Mouse (Mus musculus): ENCODE measurements around the gene Trim58. TPM values are rescaled to one million over a fixed set of nuclear protein-coding genes. Genes with fewer than 3 reads are reported as not detected.
A peak's percentile ranks its signal among the peaks of the same experiment; 100 is the strongest.

Trim58 gene
- total and polyA plus RNA-seq, 2 experiments from 2014 or later = 0.22 to 0.38 TPM

DNA sequence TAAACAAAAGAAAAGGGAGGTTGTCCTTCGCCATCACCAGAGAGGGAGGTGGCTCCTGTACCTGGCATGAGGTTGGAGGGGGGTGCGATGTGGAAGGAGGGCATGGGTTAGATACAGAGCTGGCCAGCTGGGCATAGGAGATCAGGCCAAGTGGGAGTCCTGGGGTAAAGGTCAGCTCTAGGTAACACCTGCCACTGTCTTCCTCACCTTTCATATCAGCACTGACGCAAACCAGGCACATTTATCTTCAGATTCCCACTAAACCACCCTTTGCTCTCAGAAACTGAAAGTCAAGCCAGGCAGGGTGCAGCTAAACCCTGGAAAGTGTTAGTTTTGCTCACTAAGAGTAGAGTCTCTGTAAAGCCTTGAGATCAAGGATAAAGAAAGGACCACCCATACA lies 21.9 kb upstream of the Trim58 start:
- H3K27ac ChIP-seq (ENCODE audit: low read depth, low read length) = no peak overlapping the region
- H3K36me3 ChIP-seq (ENCODE audit: insufficient read depth, low read length) = no peaks in the 10 kb centered on the region
- DNase-seq (ENCODE audit: low spot score) (no peak), ATAC-seq (ENCODE audit: low FRiP score) (no peak)
- no peaks in the 10 kb centered on the region for H3K9me3 ChIP-seq (ENCODE audit: low read length)
- H3K4me1 ChIP-seq (ENCODE audit: insufficient read depth, low read length) = no peaks in the 10 kb centered on the region; the same call in 1 of the 2 replicates
- no peak overlapping the region for H3K4me2 ChIP-seq (ENCODE audit: low read depth, low read length, poor library complexity, severe bottlenecking)
- no peak overlapping the region for H3K9ac ChIP-seq (replicated peaks; ENCODE audit: low read length, poor library complexity, severe bottlenecking)
- WGBS = 79% methylated on average over 3 of the region's 3 CpGs
- H3K27me3 ChIP-seq (ENCODE audit: insufficient read depth, low read length) = no peaks in the 10 kb centered on the region
- H3K4me3 ChIP-seq (ENCODE audit: low read depth, low read length) = no peak overlapping the region
- TF ChIP-seq CTCF (IDR thresholded peaks at IDR 0.05) = no peak

DNA sequence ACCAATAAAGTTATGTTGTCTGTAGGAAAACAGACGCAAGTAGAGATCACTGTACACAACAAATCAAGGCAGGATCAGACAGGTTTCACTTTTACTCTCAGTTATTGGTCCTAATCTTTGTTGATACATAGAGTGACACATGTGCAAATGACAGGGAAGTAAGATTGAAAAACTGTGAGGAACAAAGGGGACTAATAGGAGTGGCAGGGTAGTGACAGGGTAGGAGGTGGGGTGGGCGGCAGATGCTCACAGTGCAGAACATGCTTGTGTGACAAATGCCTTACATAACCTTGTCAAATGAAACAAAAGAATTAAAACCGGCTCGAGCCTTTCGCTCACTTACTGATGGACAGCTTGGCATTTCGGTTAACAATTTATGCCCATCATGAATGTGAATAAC lies 21.5 kb upstream of the Trim58 start:
- no peak for TF ChIP-seq CTCF (IDR thresholded peaks at IDR 0.05)
- Histone ChIP-seq H3K27ac (ENCODE audit: low read depth, low read length) (no peak overlapping the region), H3K27me3 (ENCODE audit: insufficient read depth, low read length) (no peaks in the 10 kb centered on the region; the same call in 1 of the 2 replicates), H3K9me3 (ENCODE audit: low read length) (no peaks in the 10 kb centered on the region), H3K4me3 (ENCODE audit: low read depth, low read length) (no peak overlapping the region), H3K4me1 (ENCODE audit: insufficient read depth, low read length) (no peaks in the 10 kb centered on the region; the same call in 1 of the 2 replicates), H3K9ac (replicated peaks; ENCODE audit: low read length, poor library complexity, severe bottlenecking) (no peak overlapping the region), H3K36me3 (ENCODE audit: insufficient read depth, low read length) (no peaks in the 10 kb centered on the region), H3K4me2 (ENCODE audit: low read depth, low read length, poor library complexity, severe bottlenecking) (no peak overlapping the region)
- no peak for DNase-seq (ENCODE audit: low spot score)
- no peak for ATAC-seq (ENCODE audit: low FRiP score)
- WGBS = 44% methylated on average over 6 of the region's 6 CpGs

DNA sequence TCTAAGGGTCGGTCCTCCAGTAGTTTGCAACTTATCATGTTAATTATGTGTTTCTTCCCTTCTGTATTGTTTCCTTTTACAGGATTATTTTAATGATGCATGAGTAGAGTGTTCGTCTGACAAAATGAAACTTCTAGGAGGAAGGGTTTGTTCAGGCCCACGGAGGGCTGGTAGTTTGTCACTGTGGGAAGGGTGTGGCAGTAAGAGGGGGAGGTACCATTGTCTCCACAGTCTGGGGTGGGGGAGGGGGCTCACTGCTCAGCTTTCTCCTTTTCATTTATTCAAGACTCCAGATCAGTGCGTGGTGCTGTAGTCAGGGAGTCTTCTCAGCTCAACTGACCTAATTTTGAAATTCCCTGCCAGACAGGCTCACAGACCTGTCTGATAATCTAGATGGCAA lies 14.1 kb upstream of the Trim58 start:
- Histone ChIP-seq H3K4me3 (ENCODE audit: low read depth, low read length) (no peak overlapping the region), H3K4me1 (ENCODE audit: insufficient read depth, low read length) (no peaks in the 10 kb centered on the region), H3K27me3 (ENCODE audit: insufficient read depth, low read length) (no peaks in the 10 kb centered on the region; the same call in 1 of the 2 replicates), H3K36me3 (ENCODE audit: insufficient read depth, low read length) (no peaks in the 10 kb centered on the region), H3K9me3 (ENCODE audit: low read length) (no peaks in the 10 kb centered on the region), H3K4me2 (ENCODE audit: low read depth, low read length, poor library complexity, severe bottlenecking) (no peak overlapping the region), H3K9ac (replicated peaks; ENCODE audit: low read length, poor library complexity, severe bottlenecking) (no peak overlapping the region), H3K27ac (ENCODE audit: low read depth, low read length) (no peak overlapping the region)
- TF ChIP-seq CTCF (IDR thresholded peaks at IDR 0.05) = no peak
- 53% methylated on average over 4 of the region's 4 CpGs for WGBS
- no peak for ATAC-seq (ENCODE audit: low FRiP score)
- DNase-seq (ENCODE audit: low spot score) = no peak

DNA sequence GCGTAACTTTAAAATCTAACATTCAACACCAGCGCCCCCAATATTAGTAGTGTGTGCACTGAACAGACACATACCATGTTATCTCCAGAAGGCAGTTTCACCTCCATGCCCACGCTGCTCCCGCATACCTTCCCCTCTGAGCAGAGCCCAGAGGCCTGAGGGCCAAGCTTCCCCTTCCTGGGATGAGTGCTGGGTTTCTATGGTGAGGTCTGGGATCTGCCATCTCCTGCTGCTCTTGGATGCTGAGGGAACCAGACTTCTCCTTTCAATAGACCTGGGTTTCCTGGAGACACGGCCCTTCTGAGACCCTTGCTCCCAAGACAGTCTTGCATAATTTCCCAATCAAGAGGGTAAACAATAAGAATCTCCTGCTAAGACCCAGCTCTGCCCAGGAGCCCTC lies 9.9 kb upstream of the Trim58 start, which contains the start of gene Olfr323:
Olfr323 (minus strand) TSS at position 101 of the 400 bp plus-strand sequence.
- TF ChIP-seq CTCF (IDR thresholded peaks at IDR 0.05) = no peak
- no peak within 1 kb of the TSS for H3K4me3 ChIP-seq (ENCODE audit: low read depth, low read length)
- no peaks in the 10 kb centered on the region for H3K36me3 ChIP-seq (ENCODE audit: insufficient read depth, low read length)
- H3K27ac ChIP-seq (ENCODE audit: low read depth, low read length) = no peak within 1 kb of the TSS
- no peaks in the 10 kb centered on the region for H3K27me3 ChIP-seq (ENCODE audit: insufficient read depth, low read length)
- H3K9me3 ChIP-seq (ENCODE audit: low read length) = no peaks in the 10 kb centered on the region
- H3K9ac ChIP-seq (replicated peaks; ENCODE audit: low read length, poor library complexity, severe bottlenecking) = no peak within 1 kb of the TSS
- no peaks in the 10 kb centered on the region for H3K4me1 ChIP-seq (ENCODE audit: insufficient read depth, low read length)
- H3K4me2 ChIP-seq (ENCODE audit: low read depth, low read length, poor library complexity, severe bottlenecking) = no peak within 1 kb of the TSS
- ATAC-seq (ENCODE audit: low FRiP score) = no peak
- DNase-seq (ENCODE audit: low spot score) = no peak
- 71% methylated on average over 5 of the region's 5 CpGs for WGBS

DNA sequence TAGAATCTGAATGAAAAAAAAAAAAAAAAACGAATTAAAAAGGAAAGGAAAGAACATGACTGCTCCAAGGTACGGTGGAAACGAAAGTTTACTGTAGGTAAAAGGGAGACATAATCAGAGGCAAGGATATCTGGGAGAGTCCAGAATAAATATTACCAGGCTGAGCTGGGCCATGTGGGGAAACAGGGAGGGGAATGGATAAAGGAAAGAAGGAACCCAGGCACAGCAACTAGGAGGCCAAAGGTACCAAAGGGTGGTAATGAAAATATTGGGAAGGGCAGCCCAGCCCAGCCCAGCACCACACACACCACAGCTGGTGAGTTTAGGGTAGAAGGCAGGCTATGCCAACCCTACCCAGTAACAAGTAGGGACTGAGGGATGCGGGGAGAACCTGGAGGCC lies 5.4 kb upstream of the Trim58 start:
- no peak overlapping the region for H3K4me3 ChIP-seq (ENCODE audit: low read depth, low read length)
- H3K9ac ChIP-seq (replicated peaks; ENCODE audit: low read length, poor library complexity, severe bottlenecking) = no peak overlapping the region
- no peak for TF ChIP-seq CTCF (IDR thresholded peaks at IDR 0.05)
- H3K4me2 ChIP-seq (ENCODE audit: low read depth, low read length, poor library complexity, severe bottlenecking) = no peak overlapping the region
- no peak overlapping the region for H3K27ac ChIP-seq (ENCODE audit: low read depth, low read length)
- WGBS = 62% methylated on average over 4 of the region's 4 CpGs
- ATAC-seq (ENCODE audit: low FRiP score) = no peak
- no peaks in the 10 kb centered on the region for H3K4me1 ChIP-seq (ENCODE audit: insufficient read depth, low read length)
- H3K9me3 ChIP-seq (ENCODE audit: low read length) = no peaks in the 10 kb centered on the region
- H3K27me3 ChIP-seq (ENCODE audit: insufficient read depth, low read length) = no peaks in the 10 kb centered on the region
- no peaks in the 10 kb centered on the region for H3K36me3 ChIP-seq (ENCODE audit: insufficient read depth, low read length)
- no peak for DNase-seq (ENCODE audit: low spot score)

DNA sequence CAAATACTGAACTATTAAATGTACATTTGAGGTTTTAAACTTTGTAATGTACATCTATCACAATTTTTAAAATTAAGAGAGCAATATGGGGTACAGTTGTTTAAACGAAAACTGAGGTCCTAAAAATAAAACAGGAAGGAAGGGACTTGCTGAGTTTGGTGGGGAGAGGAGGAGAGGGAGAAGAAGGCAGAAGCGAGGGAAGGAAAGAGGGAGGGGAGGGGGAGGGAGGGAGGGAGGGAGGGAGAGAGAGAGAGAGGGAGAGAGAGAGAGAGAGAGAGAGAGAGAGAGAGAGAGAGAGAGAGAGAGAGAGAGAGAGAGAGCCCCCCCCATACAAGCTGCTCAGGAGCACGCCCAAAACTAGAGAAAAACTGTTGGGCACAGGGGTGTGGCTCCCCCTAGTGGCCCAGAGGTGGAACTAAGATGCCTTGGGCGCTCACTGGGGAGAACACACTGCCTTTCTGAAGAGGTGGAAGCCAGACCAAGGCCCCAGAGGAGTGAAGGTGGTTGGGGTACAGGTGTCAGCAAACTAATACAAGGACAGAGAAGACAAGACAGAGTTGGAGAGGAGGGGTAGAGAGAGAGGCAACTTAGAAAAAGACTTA lies 3.8 kb upstream of the Trim58 start:
- ATAC-seq (ENCODE audit: low FRiP score) (no peak), DNase-seq (ENCODE audit: low spot score) (peak; percentile 55)
- Histone ChIP-seq H3K27ac (ENCODE audit: low read depth, low read length) (no peak overlapping the region), H3K36me3 (ENCODE audit: insufficient read depth, low read length) (no peaks in the 10 kb centered on the region), H3K9me3 (ENCODE audit: low read length) (no peaks in the 10 kb centered on the region), H3K4me3 (ENCODE audit: low read depth, low read length) (no peak overlapping the region), H3K9ac (replicated peaks; ENCODE audit: low read length, poor library complexity, severe bottlenecking) (no peak overlapping the region), H3K4me1 (ENCODE audit: insufficient read depth, low read length) (peaks cover 4% of the 10 kb centered on the region; the same call in 1 of the 2 replicates), H3K27me3 (ENCODE audit: insufficient read depth, low read length) (no peaks in the 10 kb centered on the region), H3K4me2 (ENCODE audit: low read depth, low read length, poor library complexity, severe bottlenecking) (no peak overlapping the region)
- WGBS = 17% methylated on average over 3 of the region's 4 CpGs
- peak; percentile 78 for TF ChIP-seq CTCF (IDR thresholded peaks at IDR 0.05)

Measured in midbrain, postnatal 0 days (tissue).